Mouse (Mus musculus) urinary bladder, adult 2 months (tissue): ENCODE measurements around the gene Dlgap1. TPM values are rescaled to one million over a fixed set of nuclear protein-coding genes. Genes with fewer than 3 reads are reported as not detected.

Experiments used
- DNase-seq: peaks from one replicate; pipeline ENCODE4 v3.0.0; 2022; ENCODE audit warnings: low spot score
- polyA plus RNA-seq: library from polyadenylated mRNA; depleted of rRNA; stranded (reverse); fragments of >200 nt; gene quantifications from 2 replicates; pipeline ENCODE4 v1.2.3, GENCODE M21; 2012

Gene Dlgap1
- polyA plus RNA-seq, 1 experiment, result 1.6 TPM

DNA sequence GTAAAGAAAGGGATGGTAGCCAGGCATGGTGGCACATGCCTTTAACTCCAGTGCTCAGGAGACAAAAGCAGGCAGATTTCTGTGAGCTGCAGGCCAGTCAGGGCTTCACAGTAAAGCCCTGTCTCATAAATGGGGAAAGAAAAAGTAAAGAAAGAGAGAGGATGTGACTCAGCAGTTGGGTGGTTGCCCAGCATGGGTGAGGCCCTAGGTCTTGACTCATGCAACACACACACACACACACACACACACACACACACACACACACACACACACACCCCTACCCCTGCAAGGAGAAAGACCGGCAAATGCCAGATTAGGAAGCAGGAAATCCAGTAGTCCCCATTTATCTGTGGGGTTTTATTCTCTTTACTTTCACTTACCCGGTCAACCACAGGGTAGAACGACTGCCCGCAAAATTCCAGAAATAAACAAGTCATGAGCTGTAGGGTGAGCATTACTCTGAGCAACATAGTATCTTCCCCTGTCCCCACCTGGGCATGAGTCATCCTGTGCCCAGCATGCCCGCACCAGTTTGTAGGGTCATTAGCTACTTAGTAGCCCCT is 759.9 kb downstream of the Dlgap1 start:
- DNase-seq, result peak; percentile 67

DNA sequence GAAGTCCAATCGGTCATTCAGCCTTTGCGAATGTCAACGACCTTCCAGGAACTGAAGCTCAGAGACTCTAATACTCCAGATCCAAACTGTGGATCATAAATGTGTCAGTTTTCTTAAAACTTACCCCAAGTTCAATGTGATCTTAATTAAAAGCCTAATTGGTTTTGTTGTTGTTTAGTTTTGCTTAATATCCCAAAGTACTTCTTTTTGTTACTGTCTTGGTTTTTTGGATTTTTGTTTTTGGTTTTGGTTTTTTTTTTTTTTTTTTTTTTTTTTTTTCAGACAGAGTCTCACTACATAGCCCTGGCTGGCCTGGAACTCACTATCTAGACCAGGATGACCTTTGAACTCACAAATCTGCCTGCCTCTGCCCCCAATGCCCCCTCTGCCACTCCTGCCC is 765.9 kb downstream of the Dlgap1 start:
- no peak for DNase-seq

DNA sequence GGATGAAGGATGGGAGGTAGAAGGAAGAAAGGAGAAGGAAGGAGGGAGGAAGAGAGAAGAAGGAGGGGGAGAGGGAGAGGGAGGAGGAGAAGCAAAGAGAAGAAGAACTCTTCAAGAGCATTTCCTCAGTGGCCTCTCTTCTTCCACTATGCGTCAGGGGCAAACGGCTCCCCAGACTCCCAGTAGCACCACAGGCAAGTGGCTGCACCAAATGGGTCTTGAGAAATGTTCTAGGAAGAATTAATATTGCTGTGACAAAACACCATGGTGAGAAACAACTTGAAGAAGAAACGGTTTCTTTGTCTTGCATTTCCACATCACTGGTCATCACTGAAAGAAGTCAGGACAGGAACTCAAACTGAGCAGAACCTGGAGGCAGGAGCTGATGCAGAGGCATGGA is 766.5 kb downstream of the Dlgap1 start:
- DNase-seq, result no peak

- no peak for DNase-seq
Measured at GRCm38 (mm10) chr17:70737424-70737823, 768.6 kb downstream of the Dlgap1 start.

DNA sequence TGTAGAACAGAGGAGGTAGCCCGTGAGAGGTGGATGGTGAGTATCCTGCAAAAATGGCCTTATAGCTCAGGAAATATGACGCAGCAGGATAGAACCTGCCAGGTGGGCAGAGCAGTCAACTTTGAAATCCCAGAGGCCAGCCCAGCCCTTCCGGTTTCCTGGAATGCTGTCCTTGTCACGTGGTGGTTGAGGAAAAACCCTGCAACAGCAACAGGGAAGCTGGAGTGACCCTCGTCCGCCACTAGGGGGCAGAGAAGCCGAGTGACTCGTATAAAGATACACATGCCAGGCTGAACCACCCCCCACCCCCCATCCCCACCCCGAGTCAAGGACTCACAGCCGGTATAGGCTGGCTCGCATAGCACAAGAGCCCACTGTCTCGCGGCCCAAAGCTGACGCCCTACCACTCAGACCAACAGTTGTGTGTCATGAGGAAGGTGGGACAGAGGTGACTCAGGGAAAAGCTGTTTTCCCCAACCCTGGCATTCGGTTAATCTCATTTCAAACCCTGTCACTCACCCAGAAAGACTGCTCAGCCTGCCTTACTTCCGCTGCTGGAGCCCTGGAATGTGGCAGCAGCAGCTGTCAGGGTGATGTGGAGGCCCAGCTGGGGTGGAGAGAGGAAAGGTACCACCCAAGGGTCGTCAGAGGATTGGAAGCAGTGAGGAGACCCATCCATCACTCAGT is 769.4 kb downstream of the Dlgap1 start:
- peak; percentile 56 for DNase-seq

GRCm38 (mm10) chr17:70739346-70739745 is 770.5 kb downstream of the Dlgap1 start:
- no peak for DNase-seq

DNA sequence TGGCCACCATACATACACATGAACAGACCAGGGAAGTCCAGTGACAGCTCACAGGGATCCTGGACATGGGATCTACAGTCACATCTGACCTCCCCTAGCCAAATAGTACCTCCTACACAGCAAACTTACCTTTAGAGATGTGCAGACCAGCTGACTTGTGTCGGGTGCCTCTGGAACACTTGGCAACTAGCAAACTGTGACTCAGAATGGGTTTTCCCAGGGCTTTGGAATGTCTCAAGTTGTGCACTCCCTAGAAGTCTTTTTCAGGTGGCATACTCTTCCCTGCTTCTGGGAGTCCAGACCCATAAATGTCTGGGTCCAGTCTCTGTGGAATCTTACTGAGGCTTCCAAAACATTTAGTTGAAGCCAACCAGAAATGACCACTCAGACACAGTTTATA is 772.8 kb downstream of the Dlgap1 start:
- no peak for DNase-seq

GRCm38 (mm10) chr17:70744570-70745153 is 775.8 kb downstream of the Dlgap1 start:
- DNase-seq, result no peak

DNA sequence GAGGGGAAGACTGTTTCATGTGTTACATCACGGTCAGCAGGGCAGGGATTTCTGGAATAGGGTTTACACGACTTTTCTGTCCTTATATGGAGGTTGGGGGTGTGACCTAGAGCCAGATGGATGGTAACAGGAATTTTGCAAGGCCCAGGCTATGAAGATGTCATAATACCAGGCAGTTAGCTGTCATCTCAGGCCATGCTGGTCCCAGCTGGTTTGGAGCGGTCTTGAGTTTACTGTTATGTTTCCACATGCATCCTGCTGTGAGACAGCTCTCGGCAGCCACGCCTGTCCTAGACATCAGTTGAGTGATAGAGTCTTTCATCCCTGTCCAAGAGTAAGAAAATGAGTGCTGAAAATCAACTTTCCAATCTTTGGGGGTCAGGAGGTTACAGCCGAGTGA is 776.5 kb downstream of the Dlgap1 start:
- no peak for DNase-seq

DNA sequence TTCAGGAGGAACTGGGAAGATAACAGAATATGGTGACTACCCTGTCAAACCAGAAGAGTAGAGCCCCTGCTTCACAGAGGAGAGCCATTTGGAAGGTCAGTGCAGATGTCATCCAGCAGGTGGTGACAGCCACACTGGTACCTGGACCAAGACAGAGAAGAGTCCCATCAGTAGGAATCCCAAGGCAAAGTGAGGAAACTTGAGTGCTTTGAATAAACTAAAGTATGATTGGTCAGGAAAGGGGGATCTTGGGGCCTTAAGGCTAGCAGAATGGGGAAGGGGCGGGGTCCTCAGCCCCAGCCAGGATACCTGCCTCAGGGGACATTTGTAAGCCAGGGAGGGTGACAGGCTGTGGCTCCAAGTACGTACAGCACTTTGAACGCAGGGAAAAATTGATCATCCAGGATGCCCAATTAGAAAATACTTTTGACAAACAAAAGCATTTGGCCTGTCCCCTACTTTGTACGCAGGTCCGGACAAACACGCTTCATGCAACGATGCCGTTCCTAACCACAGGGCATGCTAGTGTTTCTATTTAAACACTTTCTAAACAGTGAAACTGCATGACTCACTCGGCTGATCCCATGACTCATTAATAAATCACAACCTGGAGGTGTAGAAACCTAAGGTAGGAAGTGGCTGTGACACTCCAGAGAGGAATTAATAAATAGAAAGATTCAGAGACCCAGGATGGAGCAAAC is 777.7 kb downstream of the Dlgap1 start:
- DNase-seq, result peak; percentile 36

DNA sequence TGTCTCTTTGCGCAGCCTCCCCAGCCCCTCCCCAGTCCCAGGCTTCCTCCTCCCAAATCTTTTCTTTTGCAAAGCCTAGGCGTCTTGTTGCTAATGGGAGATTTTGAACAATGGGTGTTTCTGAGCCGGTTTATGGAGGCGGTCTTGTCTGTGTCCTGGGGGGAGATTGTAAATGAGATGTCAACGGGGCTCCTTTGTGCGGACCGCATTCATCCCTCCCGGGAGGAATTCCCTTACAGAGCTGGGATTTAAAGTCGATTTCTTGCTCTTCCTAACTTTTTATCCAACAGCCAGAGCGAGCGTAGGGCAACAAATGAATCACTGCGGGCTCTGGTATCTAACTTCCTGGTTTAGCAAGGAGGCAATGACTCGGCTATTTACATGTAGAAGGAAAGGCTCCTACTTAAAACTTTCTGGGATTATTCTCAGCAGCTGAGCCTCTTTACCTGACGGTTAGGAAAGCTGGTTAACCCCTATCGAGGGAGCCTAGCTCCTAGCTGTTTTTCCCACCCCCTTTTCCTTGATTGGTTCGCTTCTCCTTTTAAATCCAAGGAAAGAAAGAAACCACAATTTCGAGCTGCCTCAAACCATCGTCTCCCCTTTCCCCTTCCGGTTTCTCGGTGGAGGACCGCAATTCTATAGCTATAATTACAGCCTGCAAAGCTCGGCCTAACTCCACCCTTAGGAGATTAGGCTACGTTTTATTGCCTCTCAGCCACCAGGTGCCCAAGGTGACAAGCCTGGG is 779.0 kb downstream of the Dlgap1 start:
- DNase-seq, result no peak

DNA sequence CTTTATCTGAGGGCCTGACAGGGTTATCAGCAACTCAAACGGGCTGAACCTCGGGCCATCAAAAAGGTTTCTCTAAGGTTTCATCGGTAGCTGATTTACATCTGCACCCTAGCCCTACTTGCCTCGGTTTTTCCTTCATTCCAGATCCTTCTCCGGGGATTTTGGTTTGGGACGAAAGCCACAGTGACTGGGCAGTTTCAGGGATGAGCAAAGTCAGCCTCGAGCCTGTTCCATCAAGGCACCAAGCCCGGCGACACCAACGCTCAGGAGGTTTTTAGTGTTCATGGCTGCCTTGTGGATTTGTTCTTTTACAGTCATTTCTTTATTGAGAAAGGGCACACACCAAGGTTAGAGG is 779.6 kb downstream of the Dlgap1 start:
- no peak for DNase-seq

DNA sequence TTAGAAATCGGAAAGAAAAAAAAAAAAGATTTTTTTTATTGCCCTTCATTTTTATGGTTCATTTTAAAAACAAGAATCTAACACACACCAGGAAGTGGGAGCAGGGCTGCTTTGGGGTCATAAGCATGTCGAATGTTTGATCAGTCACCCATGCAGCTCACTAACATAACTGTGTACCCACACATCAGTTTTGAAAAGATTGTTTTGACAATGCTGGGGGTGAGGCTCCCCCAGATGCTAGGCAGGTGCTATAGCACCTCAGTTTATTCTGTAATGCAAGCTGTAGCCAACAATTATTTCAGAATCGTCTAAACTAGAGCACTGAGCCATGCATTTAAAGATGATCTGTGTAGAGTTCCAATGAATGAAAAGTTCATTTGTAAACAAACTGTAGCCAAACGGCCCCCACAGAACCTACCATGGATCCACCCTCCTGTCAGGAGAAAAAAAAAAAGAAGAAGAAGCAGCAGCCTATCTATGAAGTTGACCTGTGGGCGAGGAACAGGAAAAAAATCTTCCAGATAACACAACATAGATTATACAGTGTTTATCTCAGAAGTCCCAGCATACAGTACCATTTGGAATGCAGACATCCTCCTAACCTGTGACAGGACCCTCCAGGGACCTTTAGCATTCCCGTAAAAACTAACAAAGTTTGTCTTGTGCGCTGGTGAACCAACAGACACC is 780.2 kb downstream of the Dlgap1 start:
- no peak for DNase-seq

DNA sequence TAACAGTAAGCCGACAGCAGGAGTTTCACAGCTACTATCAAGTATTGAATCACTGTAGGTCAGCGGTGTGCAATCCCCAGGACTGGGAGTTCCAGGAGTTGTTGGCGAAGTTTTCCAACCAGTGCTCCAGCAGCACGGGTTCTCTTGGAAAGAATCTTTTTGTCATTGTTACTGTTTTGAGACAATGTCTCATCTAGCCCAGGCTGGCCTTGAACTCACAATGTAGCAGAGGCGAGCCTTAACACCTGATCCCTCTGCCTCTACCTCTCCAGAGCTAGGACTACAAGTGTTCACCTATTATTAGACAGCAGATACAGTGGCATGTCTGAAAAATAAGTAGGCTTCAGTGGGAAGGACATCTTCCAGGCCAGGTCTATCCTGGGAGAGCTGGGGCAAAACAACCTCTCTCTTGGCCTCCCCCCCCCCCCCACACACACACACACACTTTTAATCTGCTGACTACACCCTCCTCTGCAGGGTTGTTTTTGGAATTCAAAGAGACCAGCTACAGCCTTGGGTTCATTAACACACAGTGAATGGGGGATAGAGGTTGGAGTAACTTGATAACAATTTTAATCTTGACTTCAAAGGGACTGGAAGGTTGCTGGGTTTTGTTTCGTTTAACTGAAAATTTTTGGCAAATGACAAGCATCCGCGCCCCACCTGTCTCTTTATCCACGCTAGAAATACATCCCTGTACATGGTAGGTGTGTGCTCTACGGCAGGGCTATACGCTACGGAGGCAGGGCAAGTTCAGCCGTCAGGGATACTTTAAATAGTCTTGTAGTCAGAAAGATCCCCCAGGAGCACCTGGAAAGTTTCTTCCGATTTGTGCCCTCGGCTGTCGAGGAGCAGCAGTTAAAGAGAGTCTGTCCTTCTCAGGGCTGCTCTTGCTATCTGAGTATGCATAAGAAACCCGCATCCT is 781.6 kb downstream of the Dlgap1 start:
- no peak for DNase-seq

- no peak for DNase-seq
Measured at GRCm38 (mm10) chr17:70751161-70751651, 782.3 kb downstream of the Dlgap1 start.

- no peak for DNase-seq
Measured at GRCm38 (mm10) chr17:70751676-70752075, 782.8 kb downstream of the Dlgap1 start.

- DNase-seq, result no peak
Measured at GRCm38 (mm10) chr17:70753444-70754032, 784.7 kb downstream of the Dlgap1 start.

GRCm38 (mm10) chr17:70754041-70754440 is 785.2 kb downstream of the Dlgap1 start:
- DNase-seq, result no peak

DNA sequence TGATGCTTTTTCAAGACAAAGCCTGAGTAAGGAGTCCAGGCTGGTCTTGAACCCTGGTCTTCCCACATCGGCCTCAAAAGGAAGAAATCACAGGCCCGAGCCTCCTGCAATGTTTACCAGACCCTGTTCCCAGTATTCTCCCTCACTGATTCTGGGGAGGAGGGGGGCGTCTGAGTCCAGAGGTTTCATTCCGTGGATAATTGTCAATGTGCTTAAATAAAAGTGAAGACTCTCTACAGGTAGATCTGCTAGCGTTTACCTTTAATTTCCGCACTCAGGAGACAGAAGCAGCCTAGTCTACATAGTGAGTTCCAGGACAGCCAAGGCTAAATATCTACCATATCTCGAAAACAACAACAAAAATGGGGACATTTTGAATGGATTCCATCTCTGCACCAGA is 785.8 kb downstream of the Dlgap1 start:
- no peak for DNase-seq
